Mouse (Mus musculus) kidney, adult 18-20 months (tissue): ENCODE measurements around the gene Btbd11.
"Not testable (repeated sequence)": the region's sequence is repeated elsewhere in the genome, so short reads cannot be mapped to it uniquely, and the experiment has no call there.

ENCODE experiments used
- DNase-seq: peaks from one replicate; pipeline ENCODE4 v3.0.0; 2021

The Btbd11 gene

DNA sequence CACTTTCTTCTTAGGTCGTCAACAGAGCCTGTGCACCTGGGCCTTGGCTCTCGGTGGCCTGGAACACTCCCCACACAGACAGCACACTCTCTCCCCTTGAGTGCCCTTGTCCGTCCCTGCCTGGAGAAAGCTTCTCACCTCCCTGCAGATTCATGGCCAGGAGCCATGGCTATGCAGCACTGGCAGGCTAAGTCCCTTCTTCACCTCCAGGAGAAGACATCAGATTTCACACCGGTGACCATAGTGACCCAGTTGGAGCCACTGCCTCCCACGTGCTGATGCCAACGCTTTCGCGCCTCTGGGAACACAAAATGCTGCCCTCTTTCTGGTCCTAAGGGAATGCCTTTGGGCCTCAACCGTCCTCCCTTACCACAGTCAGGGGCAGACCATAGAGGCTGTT lies 217.9 kb downstream of the Btbd11 start:
- DNase-seq = no peak

DNA sequence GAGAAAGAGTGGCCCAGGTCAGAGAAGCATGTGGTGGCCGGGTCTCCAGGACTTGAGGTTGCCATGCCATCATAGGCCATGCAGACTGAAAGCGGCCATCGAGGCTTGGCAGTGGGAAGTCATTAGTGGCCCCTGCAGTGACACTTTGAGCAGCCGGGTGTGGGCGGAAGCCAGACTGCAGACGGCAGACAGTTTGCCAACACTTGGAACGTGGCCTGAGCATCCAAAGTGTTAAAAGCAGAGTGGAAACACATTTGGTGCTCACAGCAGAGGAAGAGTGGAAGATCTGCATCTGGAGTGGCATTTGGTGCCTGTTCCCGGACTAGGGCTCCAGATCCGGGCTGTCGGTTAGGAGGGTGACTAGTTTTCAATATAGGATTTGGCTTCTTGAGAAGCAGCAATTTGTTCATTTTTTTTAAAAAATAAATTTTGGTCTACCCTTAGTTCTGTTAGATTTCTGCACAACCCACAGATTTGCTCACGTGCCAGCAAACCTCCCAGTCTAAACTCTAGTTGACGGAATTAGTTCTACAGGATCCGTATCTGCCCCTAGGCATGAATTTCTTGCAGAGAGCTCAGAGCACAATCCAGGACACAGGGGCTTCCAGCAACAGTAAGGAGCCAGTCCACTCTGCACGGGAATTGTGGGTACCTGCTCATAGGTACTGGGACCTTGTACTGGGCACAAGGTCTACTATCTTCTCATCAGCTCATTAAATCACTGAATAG lies 222.1 kb downstream of the Btbd11 start:
- DNase-seq = no peak

DNA sequence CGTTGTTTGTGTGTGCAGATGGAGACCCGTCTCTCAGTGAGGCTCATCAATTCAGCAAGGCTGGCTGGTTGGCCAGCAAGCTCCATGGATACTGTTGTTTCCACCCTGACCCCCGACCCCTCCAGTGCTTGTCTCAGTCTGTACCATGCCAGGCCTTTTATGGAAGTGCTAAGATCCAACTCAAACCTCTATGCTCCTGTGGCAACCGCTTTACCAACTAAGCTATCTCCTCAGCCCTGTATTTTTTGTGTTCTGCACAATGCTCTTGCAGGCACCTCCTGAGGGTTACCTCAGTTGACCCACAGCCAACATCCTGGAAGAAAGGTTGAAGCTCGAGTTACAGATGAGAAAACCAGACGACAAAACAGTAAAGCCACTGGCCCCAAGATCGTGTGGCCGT lies 230.5 kb downstream of the Btbd11 start:
- DNase-seq = no peak

DNA sequence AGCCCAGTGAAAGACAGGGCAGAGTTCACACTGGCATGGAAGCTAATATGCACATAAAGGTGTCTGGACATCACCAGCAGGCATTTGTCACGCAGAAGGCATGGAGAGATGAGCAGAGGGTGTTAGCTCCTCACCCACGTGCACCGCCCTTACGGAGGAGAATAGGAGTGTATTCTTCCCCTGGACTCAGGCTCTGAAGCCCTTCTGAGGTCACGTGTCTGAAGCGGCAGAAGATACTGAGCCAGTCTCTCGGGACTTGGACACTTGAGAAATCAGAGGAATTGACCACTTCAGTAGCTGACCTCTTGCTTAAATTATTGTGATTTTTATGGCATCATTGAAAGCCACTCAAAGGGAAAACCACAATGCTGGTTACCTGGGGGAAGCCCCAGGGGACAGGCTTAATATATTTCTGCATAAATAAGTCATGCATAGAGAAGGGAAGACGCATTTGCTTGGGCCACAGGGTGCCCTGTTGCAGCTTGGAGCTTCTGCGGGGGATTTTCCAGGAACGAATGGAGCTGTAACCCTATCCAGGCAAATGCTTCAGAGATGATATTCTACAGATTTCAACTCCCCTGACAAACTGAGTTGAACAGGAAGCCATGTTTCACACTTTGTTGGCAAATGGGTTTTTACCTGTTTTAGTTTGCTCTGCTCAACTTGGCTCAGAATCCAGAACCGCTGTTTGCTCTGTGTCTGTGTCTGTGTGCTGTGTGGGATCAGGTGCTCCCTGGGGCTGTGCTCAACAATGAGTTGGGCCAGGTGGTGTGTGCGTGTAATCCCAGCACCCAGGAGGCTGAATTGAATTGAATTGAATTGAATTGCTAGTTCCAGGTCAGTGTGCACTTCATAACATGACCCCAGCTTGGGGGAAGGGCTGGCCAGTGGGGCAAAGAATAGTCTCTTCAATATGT lies 231.1 kb downstream of the Btbd11 start:
- DNase-seq = no peak

DNA sequence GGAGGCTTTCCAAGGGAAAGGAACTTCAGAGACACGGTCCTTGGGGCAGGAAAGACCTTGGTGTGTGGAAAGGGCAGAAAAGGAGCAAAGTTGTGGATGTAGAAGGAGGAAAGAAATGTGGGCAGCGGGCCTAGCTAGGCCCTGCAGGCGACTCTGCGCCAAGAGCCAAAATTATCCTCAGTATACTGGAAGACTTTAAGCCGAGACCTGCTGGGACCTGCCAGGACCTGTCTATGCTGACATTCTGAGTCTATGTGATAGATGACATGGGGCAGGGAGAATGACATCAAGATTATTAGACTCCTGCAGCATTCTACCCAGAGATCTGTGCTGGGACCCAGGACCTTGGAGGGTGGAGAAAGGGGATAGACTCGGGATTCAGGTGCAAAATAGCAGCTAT lies 234.5 kb downstream of the Btbd11 start:
- no peak for DNase-seq

DNA sequence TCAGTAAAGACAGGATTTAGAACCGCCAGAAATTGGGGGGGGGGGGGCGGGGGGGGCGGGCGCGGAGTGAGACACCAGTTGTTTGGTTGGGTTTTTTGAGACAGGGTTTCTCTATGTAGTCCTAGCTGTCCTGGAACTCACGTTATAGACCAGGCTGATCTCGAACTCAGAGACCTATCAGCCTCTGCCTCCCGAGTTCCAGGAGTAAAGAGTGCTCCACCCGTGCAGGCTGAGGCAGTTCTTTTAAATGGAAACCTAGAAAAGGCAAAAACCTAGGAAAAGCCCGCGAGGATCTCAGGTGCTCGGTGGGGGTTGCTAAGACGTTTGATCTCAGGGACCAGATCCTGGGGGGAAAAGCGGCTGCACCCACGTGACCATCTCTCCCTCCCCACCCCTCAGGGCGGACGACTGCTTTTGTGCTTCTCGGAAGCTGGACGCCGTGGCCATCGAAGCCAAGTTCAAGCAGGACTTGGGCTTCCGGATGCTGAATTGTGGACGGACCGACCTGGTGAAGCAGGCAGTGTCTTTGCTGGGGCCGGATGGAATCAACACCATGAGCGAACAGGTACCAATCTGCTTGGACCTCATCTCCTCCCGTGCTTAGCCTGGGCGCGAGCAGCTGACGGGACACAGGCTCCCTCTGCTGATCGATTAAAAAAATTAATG lies 238.0 kb downstream of the Btbd11 start:
- DNase-seq = peak; percentile 50

DNA sequence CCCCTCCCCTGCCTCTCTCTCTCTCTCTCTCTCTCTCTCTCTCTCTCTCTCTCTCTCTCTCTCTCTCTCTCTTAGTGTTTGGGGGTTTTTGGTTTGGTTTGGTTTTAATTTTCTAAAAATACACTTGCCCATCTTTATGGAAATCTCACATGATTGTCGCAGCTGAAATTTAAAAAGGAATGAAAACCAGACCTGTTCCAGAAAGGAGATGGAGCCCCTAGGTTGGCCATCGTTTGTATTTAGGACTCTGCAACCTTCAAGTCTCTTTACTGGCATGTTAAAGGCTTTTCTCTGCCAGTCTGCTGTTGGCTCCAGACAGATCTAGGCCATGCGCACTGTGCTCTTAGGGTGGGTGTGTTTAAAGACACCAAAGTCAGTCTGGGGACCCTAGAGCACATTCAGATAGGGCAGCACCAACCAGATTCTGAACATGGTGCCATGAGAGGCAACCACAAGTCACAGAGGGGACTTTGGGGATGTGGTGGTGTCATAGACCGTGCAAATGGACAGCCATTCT lies 238.6 kb downstream of the Btbd11 start:
- DNase-seq = no peak

DNA sequence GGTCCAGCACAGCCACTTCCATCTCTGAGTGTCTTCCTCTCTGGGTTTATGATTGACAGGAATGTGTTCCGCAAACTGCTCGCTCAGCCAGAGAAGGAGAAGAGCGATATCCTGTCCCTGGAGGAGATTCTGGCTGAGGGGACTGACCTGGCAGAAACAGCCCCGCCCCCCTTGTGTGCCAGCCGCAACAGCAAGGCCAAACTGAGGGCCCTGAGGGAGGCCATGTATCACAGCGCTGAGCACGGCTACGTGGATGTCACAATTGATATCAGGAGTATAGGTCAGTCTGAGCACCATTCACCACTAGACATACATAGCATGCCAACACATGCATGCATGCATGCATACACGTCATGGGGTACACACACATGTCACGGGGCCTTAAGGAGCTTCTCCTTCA lies 245.4 kb downstream of the Btbd11 start:
- DNase-seq = no peak

DNA sequence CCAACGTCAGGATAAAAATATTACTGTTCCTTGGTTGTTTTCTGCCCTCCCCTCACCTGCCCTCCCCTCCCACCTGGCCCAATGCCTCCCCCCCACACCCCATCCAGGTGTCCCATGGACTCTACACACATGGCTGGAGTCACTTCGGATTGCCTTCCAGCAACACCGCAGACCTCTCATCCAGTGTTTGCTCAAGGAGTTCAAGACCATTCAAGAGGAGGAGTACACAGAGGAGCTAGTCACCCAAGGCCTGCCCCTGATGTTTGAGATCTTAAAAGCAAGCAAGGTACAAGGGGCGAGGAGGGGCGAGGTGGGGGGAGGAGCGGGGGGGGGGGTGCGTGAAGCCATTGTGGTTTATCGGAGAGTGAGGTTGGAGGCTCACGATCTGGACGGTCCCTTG lies 247.0 kb downstream of the Btbd11 start:
- DNase-seq = no peak

DNA sequence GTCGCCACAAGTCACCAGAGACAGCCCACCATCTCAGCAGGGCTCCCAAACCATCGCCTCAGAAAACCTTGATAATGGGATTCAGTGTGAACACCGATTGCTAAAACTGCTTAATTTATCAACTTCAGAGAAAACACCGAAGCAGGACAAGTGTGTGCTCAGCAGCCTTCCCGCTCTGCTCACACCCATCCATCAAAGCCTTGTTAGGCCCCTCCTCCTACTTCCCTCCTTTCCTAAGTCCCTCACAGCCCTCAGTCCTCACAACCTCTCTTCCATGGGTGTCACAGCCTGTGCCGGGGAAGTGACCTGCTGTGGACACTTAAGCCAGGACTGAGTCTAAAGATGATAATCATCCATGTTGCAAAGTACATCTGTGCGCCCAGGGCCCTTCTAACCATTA lies 251.0 kb downstream of the Btbd11 start:
- no peak for DNase-seq

DNA sequence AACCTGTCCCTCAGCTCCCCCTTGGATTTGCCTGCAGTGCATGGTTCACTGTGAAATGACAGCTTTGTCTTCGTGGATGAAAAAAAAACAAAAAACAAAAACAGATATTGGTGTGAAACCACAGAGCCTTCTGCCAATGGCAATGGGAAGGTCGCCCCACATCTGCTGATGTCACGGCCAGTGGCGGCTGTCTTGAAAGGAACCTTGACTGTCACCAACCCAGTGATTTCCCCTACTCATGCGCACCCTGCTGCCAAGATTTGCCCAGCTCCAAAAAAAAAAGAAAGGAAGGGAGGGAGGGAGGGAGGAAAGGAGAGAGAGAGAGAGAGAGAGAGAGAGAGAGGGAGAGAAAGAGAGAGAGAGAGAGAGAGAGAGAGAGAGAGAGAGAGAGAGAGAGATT lies 251.5 kb downstream of the Btbd11 start:
- no peak for DNase-seq

DNA sequence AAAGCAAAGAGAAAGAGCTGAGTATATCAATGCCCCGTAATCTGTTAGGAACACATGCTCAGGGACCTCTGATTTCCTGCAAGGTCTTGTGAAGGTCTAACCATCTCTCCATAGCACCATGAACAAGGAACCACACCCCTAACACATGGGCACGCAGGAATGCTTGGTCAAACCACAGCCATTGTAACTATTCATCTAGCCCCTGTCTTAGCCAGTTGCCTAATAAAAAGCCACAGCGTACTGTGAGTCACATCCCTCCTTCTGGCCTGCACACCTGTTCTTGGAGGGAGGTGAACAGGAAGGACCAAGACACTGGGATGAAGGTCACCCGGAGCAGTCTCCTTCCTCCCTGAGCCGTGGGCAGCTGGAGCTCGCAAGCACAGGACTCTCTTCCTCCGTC lies 253.0 kb downstream of the Btbd11 start:
- DNase-seq = no peak

DNA sequence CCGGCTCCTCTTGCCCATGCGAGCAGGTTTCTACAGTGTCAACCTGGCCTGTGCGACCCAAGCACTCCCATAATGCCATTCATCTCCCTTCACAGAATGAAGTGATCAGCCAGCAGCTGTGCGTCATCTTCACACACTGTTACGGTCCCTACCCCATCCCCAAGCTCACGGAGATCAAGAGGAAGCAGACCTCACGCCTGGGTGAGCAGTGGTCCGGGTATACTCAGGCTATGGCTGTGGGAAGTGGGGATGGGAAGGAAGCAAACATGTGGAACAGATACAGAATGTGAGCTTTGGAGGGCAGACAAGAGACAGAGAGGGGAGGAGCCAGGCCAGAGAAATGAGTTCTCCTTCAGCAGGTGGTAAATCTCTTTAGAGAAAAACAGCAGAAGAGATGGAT lies 253.8 kb downstream of the Btbd11 start:
- no peak for DNase-seq

DNA sequence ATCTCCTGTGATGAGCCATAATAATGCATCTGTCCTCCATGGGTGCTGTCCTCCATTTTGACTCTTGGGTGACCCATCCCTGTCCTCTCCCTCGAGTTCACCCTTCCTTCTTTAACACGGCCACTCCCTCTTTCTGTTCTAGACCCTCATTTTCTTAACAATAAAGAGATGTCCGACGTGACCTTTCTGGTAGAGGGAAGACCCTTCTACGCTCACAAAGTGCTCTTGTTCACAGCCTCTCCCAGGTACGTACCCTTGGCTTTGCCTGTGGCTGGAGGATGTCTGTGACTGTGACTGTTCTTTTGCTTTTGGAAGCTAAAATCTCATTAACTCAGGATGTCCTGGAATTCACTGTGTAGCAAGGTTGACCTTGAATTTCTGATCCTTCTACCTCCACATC lies 258.7 kb downstream of the Btbd11 start:
- no peak for DNase-seq

DNA sequence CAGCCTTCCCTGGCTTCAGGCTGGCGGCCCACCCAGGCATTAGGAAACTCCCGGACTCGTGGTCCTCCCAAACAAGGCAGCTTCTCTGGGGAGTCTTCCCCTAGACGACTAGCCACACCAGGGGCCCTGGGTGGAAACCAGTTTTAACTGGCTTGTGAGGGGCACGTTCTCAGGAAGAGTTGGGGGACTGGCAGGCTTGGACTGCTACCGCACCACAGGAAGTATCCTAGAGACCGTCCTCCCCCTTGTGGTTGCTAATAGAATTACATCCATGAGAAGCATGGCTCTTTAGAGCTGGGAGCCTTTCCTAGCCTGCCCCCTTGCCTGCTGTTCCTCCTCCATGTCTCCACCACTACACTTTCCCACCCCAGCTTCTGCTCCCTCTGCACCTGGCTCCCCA lies 265.1 kb downstream of the Btbd11 start:
- DNase-seq = peak; percentile 13

DNA sequence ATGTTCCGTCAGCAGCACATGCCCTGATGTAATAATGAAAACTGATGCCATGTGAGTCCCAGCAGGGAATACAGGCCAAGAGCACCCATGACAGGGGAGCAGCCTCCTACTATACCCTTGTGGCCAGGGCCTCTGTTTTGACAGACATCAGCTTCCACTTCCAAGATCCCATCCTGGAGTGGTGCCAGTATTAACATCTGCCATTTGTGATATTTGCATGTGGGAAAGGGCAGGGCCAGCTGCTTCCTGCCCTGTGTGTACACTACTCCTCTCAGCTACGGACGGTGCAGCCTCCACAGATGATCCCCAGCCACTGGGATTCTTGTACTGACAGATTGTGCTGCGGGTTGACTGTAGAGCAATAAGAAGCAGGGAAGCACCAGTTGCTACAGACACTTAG lies 269.3 kb downstream of the Btbd11 start:
- DNase-seq = no peak

DNA sequence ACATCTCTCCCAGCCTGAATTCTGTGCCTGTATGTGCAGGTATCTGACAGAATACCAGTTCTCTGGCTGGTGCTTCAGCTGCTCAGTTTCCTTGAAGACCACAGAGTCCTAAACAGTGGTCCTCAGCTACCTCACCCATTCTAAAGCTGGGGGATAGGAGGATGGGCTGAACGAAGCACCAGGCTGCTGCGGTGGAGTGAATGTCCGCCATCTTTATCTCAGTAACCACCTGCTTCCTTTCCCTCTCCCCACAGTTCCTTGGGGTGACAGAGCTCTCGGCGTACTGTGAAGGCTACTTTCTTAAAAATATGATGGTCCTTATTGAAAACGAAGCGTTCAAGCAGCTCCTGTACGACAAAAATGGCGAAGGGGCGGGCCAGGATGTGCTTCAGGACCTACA lies 271.3 kb downstream of the Btbd11 start:
- no peak for DNase-seq

DNA sequence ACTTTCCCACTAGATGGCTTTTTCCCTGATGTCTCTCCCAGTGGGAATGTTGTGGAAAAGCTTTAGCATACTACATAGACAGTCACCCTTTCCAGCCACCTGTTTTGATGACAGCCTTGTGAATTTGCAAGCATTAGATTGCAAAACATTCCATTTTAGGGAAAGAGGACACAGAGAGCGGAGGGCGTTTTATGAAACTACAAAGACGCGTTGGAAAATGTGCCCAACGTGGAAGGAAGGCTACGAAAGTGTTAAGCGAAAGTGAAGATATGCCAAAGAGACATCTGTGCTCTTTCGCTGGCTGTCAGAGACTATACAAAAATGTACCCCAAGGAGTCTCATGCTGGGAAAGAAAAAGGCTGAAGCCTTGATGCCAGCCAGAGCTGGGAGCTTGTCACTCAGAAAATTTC lies 286.9 kb downstream of the Btbd11 start:
- DNase-seq = no peak

DNA sequence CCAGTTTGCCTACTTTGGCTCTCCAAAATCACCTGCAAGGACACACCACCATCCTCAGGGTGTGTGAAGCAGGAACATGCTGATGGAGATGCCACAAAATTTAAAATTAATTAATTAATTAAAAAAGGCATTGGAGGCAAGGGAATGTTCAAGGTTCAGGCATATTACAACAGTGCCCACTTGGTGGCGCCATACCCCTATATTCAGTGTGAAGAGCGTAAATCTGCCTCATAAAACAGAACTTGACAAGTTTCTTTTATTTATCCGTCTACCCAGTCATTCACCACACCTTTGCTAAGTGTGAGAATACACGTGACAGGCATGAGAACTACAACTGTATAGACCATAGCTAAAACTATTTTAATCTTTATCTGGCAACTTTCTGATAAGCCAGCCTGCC lies 292.0 kb downstream of the Btbd11 start:
- peak; percentile 46 for DNase-seq

DNA sequence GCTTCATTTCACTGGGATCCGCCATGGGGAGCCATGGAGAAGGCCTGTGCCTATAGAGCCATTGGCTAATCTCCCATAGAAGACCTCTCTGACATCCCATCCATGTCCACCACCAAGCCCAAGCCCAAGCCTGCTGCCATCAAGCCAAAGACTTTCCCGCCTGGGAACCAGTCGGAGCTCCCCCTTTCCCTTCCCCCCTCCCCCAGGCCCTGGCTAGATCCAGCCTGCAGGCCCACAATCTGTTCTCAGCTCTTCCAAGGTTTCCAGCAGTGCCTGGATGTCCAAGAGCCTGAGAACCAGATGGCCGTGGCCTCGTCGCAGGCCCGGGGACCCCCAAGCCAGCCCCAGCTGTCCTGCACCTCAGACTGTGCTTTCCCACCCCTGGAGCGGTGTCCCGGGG lies 295.8 kb downstream of the Btbd11 start:
- DNase-seq = no peak

DNA sequence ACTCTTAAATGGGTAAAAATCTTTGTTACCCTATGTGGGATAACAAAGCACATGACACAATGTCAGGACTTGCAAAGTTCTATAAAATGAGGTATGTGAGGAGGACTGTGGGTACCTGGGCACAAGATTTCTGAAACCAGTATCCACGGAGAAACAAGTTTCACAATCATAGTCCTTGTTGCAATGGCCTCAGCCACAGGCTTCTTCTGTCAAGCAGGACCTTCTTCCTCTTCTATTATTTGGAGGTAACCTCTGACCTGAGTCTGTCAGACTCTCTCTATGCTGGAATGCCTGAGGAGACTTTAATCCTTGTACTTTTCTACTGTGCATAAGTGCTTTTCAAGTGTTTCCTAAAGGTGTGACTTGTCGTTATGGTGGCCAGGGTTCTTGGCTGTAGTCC lies 307.8 kb downstream of the Btbd11 start:
- DNase-seq = not testable (repeated sequence)

DNA sequence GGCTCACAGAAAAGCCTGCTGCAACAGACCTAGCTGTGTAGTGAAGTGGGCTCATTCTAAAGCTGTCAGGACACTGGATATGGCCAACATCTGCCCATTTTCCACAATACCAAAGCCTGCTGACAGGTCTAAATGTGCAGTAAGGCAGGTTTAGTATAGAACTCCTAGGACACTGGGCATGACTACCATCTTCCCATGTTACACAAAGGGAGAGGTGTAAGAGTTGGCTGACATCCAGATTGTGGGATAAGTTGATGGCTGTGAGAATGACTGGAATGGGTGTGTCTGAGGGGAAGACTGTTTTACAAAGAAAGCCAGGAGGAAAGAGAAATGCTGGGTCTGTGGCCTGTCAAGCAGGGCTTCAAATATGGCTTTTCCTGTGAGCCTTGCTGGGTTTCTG lies 313.1 kb downstream of the Btbd11 start:
- no peak for DNase-seq

DNA sequence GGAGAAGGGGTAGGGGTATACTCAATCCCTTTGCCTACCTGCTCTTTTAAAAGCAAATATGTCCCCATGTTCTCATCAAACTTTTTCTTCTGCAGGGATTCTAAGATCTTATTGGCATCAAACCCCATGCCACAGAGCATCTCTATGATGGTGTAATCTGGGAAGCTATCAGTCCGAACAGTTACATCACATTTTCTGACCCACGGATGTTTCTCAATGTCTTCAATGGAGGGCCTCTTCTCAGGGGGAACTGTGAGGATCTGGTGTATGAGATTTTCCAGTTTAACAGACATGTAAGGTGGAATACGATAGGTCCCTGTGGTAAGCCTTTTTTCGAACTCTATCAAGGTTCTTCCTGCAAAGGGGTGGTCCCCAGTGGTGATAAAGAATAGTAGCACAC lies 323.2 kb downstream of the Btbd11 start:
- not testable (repeated sequence) for DNase-seq
